Mouse (Mus musculus) erythroblast, adult 5-6 weeks (primary cell): ENCODE results near the gene Cd177. TPM values are rescaled to one million over a fixed set of nuclear protein-coding genes. Genes with fewer than 3 reads are reported as not detected.
"Not testable (repeated sequence)": the region's sequence is repeated elsewhere in the genome, so short reads cannot be mapped to it uniquely, and the experiment has no call there.

Experiments used
- ATAC-seq: replicated peaks from 2 replicates; pipeline ENCODE4 v1.8.0; 2016; ENCODE audit warnings: moderate number of reproducible peaks, mild to moderate bottlenecking, moderate TSS enrichment, inconsistent platforms; ENCODE audit not compliant: poor library complexity, low FRiP score, severe bottlenecking
- total RNA-seq, 2 experiments: library from RNA; stranded (forward) in 1 of 2; stranded (reverse) in 1 of 2; fragments of 150-400 nt in 1 of 2; fragments of 200-764, 138-1000 nt in 1 of 2; gene quantifications; 2 replicates each; pipeline versions ENCODE4 v1.2.3 to v1.2.4; 2015 to 2017; ENCODE audit warnings: low replicate concordance in 2 of 2

Gene Cd177
- total RNA-seq (2015; ENCODE audit: low replicate concordance) (66.3 and 90.3 TPM in 2 replicates), total RNA-seq (2017; ENCODE audit: low replicate concordance) (93.1 and 113 TPM in 2 replicates)

DNA sequence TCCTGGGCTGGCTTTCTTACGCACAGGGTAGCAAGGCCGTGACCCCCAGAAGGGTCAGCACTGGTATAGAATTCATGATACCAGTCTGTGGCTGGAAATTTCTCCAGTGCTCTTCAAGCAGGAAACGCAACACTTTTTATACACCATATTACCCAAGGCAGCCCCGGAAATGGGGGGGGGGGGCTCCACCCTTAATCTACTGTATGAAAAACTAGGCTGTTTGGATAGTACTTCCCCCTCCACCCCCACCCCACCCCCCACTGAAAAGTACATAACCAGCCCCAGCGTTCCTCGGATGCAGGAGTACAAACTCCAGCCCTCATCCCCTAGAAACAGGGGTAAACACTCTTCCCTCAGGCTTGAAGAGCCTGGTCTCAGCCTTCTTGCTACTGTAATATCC is at the start of gene Cd177:
Gene Cd177 (minus strand): TSS at position 101 of the 400 bp plus-strand sequence.
- no peak for ATAC-seq

DNA sequence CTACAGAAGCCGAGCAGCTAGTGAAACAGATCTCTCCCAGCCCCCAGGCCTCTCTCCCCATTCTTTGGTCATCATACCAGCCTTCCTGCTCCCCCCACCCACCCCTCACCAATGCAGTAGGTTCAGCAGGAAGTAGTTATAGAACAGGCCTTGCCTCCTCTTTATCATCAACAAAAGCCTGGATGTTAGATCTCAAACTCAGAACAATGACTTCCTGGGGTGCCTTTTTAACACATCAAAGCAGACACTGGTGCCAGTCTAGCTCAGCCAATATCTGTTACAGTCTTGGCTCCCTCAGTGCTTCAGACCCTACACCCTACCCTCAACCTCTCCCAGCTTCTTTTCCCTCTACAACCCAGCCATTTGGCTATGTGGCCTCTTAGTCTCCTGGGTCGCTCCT is 48.9 kb upstream of the Cd177 start:
- no peak for ATAC-seq

DNA sequence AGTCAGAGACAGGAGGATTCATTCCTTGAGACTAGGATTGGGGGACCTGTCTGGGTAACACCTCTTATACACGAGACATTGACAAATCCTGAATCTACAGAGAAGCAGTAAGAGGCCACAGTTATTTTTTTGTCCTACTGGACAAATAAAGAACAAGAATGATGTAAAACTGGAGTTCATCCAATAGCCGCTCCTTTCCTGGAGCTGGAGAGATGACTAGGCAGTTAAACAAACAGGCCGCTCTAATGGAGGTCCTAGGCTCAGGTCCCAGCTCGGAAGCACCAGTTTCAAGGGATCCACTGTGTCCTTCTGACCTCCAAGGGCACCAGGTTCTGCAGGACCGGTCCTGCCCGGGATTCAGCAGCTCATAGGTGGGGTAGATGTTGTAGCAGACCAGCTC is 44.7 kb upstream of the Cd177 start:
- no peak for ATAC-seq

DNA sequence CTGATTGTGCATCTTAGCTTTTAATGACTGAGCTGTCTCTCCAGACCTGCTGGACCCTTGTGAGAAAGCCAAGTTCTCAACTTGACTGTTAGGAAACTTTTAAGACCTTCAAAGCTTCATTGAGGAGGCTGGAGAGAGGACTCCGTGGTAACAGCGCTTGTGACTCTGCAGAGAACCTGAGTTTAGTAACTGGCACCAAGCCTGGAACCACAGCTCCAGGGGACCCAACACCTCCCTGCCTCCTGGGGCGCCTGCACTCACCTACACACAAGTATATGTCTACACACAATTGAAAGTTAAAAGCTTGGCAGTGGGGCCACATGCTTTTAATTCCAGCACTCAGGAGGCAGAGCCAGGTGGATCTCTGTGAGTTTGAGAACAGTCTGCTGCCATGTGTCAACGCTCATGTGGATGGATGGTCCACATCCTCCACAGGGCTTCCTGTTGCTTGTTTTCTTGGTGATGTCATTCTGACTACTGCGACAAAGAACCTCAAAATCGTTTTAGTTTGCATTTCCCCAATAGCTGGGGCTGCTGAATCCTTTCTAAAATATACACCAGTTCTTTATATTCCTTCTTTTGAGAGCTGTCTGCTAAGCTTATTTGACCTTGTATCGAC is 42.1 kb upstream of the Cd177 start:
- no peak for ATAC-seq

DNA sequence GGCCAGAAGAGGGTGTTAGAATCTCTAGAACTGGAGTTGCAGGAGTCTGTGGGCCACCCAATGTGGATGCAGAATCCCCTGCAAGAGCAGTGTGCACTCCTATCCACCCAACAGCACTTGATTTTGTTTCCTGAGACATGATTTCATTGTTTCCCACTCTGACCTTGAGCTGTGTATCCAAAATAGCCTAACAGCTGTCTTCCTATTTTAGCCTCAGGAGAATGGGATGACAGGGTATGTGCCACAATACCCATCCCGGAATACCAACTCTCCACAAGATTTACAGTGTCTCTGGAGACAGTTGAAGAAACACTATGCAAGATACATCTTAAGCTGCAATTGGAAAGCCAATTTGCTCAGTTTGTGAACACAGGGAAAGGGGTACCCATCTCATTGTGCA is 37.8 kb upstream of the Cd177 start:
- no peak for ATAC-seq

DNA sequence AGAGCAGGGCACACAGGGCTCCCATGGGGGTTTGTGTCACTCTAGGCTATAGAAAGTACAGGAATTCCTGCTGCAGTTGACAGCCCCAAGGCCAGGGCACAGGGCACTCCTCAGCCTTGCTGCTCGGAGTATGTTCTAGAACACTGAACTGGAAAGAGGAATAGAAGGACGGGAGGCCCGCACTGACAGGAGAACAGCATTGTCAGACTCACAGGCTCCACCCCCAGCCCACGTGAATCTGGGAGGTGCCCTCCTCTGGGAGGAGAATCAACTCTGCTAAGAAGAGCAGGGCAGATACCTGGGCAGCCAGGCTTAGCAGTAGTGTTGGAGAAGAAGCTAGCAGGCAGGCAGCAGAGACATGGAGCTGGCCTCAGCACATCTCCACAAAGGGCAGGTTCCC is 16.8 kb upstream of the Cd177 start, which contains the start of gene Ceacam10:
Gene Ceacam10 (plus strand): TSS at position 289 of the 400 bp plus-strand sequence.
- not testable (repeated sequence) for ATAC-seq

DNA sequence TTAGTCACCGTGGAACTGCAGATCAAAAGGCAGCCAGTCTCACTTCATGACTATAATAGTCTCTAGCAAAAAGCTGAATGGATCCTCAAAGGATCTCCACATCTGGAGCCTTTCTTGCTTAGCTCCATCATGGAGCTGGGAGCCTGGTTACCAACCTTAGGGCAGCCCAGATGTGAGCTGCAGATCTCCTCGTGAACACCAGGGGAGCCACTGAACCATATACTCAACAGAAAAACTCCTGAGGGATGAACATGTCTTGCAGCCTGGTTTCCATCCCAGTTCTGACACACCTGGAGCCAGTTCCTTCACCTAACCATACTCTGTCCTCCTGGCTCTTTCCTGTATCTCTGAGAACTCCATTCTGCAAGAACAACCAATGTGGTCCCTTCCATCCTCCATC is 16.0 kb upstream of the Cd177 start:
- no peak for ATAC-seq

DNA sequence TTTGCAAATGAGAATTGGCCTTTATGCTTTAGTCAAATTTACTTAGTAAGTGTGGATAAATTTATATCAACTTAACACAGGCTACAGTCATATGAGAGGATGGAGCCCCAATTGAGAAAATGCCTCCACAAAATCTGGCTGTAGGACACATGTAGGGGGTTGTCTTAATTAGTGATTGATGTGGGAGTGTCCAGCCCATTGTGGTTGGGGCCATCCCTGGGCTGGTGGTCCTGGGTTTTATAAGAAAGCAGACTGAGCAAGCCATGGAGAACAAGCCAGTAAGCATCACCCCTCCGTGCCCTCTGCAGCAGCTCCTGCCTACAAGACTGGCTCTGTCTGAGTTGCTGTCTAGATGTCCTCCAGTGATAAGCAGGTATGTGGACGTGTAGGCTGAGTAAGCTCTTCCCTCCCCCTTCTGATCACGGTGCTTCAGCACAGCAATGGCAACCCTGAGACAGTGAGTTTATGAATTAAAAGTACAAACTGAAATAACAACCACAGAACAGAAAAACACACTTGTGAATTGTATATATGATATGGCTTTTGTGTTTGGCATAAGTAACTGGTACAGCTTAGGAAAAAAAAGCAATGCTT is 13.9 kb upstream of the Cd177 start:
- ATAC-seq: no peak

DNA sequence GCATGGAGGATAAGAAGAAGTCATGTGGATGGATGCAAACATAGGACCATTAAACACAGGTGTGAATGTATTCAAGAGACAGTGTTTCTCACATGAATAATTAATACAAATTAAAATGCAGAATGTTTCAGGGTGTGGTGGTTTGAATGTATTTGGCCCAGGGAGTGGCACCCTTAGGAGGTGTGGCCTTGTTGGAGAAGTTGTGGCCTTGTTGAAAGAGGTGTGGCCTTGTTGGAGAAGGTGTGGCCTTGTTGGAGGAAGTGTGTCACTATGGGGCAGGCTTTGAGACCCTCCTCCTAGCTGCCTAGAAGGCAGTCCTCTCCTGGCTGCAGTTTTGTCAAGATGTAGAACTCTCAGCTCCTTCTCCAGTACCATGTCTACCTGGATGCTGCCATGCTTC is 11.2 kb upstream of the Cd177 start:
- ATAC-seq: no peak

DNA sequence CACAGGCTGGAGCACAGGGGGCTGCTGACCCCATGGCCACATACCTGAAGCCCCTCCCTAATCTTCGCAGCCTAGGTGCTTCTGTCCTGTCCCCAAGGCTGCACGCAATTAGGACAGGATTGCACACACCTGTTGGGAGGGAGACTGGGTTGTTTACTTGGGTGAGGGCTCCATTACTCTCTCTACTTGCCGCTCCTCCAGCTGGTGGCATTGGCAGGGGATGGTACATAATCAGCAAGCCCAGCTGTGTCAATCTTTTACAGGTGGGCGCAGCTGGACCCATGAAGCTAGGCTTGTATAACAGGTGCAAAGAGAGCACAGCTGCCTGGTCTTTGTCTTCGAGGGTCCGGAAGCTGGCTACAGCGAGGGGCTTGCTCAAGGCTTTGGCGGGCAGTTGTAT is 2.5 kb upstream of the Cd177 start:
- ATAC-seq: no peak

DNA sequence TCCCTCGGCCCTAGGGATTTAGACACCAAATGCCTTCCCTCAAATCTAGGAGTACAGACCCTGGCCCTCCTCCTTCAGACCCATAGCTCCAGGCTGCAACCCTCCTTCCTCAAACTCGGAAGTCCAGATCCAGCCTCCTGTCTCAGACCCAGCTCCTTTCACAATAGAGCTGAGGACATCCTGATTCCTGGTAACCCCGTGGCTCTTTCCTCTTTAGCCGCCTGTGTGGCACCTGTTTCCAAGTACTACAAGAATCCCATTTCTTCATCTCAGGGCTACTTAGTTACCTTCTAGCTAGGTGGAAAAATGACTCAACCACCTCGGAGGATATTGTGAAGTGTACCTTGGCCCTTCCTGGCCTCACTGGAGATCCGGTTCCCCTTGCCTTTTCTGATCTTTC is 1.1 kb upstream of the Cd177 start:
- ATAC-seq: no peak

DNA sequence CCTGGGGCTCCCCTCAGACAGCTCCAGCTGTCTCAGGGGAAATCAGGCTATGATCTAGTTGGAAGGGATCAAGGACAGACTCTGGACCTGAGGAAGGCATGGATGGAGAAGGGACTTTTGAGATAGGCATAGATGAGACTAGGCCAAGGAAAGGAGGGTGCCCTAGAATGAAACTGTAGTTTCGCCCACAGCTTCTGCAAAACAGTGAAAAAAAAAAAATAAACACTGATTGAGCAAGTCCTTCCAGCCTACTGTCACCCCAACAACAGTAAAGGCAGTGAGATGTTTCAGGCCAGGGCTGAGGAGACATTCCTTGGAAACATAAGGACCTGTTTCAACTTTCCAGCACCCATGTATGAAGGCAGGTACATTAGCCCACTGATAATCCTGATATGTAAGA is 1.6 kb downstream of the Cd177 start:
- no peak for ATAC-seq

DNA sequence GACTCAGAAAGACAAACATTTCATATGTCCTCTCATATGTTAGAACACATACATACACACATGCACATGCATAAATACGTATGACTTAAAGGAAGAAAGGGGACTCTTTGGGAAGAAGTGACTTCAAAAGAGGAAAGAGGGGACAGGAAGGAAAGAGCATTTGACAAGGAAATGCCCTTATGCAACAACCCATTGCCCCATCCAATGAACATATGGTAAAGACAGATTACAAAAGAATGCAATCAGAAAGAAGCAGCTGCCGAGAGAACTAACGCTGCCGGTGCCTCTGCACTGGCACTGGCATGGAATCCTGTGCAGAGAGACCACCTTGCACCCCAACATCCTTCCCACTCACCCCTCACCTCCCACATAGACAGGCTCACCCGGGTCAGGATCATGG is 6.6 kb downstream of the Cd177 start:
- ATAC-seq: no peak

DNA sequence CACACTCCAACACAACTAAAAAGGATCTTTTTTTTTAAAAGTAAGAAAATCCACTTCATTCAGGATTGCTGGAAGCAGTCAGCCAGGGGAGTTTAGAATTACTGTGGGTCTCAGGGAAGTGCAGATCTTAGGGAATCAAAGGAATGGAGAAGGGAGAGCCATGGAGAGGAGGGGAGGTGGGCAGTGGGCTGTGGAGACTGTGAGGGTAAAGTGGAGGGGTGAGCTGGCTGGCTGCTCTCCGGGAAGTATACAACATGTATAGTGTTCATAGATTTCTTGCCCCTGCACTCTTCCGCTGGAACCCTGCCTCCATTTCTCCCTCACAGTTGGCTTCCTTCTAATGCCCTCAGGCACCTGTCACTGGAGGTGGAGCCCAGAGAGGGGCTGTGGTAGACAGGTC is 8.5 kb downstream of the Cd177 start:
- no peak for ATAC-seq

DNA sequence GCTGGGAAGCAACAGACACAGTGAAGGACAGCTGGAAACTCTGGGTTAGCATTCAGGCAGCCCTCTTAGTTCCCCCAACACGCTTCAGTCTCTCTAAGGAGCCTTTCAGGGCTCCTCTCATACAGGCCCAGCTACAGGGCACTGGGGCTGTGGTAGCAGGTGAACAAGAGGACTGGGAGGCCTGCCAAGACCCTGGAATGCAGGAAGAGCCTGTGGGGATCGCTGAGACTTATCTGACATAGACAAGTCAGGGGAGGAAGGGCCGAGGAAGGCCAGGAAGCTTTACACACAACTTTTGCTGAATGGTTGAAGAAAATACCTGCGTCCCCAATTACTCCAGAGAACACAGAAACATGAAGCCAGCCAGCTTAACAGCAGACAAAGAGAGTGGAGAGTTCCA is 9.4 kb downstream of the Cd177 start:
- ATAC-seq: no peak

DNA sequence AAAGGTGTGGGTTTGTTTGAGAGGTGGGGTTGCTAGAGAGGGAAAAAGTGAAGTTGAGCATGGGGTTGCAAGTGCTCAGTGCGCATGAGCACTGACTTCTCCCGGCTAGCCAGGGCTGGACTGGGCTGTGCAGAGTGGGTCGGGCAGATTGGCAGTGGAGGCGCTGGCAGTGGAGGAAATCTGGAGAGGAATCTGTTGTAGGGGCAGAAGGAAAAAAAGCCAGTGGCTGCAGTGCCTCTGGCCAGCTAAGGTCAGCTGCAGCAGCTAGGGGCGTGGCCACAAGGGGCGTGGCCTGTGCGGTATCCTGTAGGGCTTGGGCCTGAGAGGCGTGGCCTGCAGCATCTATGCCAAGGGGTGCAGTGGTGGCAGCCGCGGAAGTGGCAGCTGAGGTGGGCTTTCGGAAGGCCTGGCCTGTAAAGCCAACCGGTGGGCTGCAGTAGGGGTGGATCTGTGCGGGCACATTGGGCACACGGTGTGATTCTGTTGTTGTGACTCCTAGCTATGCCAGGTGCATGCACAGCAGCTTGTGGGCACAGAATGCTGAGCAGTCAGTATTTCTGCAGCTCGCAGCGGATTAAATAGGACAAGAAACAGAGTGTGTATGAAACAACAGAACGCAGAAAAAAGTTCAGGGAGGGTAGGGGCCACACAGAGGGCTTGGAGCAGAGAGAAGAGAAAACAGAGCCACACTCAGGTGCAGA is 24.0 kb downstream of the Cd177 start:
- no peak for ATAC-seq

DNA sequence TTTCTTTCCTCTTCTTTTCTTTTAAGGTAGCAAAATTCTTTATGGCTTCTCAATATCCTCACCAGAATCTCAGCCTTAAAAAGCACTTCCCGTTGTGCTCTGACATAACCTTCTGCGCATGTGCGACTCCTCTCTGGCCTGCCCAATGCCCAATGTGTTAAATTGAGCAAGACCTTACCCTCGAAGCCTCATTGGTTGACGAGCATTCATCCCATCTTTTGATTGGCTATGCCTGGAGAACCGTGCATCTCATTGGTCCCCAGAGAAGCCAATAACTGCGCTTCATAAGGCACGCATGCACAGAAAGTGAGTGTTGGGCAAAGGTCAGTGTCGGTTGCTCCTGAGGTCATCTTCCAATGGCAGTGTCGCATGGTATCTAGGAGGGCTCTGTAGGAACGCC is 33.3 kb downstream of the Cd177 start, which contains the start of gene Gm4763:
Gene Gm4763 (minus strand): TSS at position 101 of the 400 bp plus-strand sequence.
- not testable (repeated sequence) for ATAC-seq

DNA sequence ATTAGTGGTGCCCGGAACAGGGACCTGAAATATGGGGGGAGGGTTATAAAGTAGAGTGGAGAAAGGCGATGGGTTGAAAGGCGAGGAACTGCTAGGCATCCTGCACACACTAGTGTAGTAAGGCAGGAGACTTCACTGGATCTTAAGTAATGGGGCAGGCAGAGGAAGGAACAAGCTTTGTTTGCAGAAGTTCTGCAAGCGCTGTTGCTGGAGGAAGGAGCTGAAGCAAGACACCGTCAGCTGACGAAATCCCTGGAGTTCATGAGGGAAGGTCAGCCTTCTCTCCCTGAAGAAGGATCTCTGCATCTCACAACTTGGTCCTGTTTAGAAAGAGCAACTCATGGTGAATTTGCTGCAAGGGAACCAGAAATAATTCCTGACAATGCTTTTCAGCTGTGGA is 45.1 kb downstream of the Cd177 start:
- no peak for ATAC-seq

DNA sequence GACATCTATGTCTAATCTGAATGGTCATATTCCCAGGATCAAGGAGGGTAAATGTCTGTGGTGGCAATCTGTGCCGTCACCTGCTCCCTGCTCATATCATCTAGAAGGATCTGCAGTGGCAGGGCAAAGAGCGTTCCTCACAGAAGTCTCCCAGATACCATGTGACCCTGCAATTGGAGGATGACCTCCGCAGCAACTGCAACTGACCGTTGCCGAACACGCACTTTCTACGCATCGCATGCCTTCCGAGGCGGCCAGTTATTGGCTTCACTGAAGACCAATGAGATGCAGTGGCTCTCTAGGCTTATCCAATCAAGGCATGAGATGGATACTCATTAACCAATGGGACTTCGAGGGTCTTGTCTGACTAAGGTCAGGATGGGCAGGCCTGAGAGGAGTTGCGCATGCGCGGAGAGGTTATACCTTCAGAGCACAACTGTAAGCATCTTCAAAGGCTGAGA is 51.2 kb downstream of the Cd177 start, which contains the start of gene BC049730:
Gene BC049730 (plus strand): TSS at position 411 of the 461 bp plus-strand sequence.
- ATAC-seq: no peak

DNA sequence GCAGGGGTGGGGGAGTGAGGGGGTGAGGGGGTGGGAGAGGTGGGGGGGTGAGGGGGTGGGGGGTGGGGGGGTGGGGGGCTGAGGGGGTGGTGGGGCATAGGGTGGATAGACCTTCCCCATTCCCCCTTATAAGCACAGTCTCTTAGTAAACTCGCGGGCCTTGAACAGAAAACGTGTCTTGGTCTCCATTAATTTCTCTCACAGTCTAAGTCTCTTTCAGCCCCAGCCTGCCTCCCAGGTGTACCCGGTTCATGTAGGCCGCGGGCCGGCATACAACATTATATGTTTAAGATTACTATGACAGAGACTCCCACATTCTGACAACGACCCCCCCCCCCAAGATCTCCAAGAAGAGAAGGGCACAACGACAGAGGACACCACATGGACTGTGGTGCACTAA is 57.3 kb downstream of the Cd177 start:
- ATAC-seq: not testable (repeated sequence)

DNA sequence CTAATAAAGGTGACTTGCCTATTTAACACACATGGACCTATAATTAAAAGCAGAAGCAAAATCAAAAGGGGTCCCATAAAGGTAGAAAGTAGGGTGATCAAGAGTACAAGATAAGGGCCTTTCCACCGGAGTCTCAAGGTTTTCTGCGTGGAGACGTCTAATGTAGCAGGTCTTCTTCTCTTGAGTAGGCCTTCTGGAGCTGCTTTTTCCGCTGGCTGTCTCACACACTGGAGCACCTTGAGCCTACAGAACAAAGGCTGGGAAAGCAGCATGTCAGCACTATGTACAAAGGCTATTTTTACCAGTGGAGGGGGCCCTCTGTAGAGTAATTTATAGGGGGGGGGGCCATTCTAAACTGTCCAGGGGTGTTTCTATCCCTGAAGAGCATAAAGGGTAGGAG is 62.2 kb downstream of the Cd177 start:
- not testable (repeated sequence) for ATAC-seq
